Mouse (Mus musculus) testis, adult 2 months (tissue): ENCODE results near the gene Gm49368.
"Not testable (repeated sequence)": the region's sequence is repeated elsewhere in the genome, so short reads cannot be mapped to it uniquely, and the experiment has no call there.

Source experiments
- CTCF ChIP-seq: fragments of 200-500 bp; IDR thresholded peaks from 2 replicates; pipeline ENCODE4 v1.5.1; 2012; ENCODE audit warnings: low read depth, mild to moderate bottlenecking, inconsistent platforms, low read length, moderate library complexity; ENCODE audit not compliant: control insufficient read depth, insufficient read depth, insufficient replicate concordance
- POLR2A ChIP-seq: fragments of 200-500 bp; IDR thresholded peaks from 2 replicates; pipeline ENCODE4 v1.6.1; 2012; ENCODE audit warnings: low read depth, mild to moderate bottlenecking, inconsistent platforms, low read length, moderate library complexity; ENCODE audit not compliant: control insufficient read depth

- not testable (repeated sequence) for TF ChIP-seq POLR2A, CTCF
Measured at GRCm38 (mm10) chr7:128158688-128159354, 96.3 kb downstream of the Gm49368 start.
